Mouse (Mus musculus) forebrain, embryonic 16.5 days (tissue): Measurements from ENCODE around the gene Tmem270. TPM values are rescaled to one million over a fixed set of nuclear protein-coding genes. Genes with fewer than 3 reads are reported as not detected.

Experiments used
- ATAC-seq: fragments of 200-750 bp; cut with Nextera tagmentation; 2 replicates; pipeline ENCODE4 v1.8.0; 2017; ENCODE audit warnings: mild to moderate bottlenecking, moderate library complexity
- H3K27ac ChIP-seq: fragments of 300-500 bp; sonication (generic); 2 replicates; pipeline ENCODE4 v1.5.1; 2014; ENCODE audit warnings: low read length, control low read depth
- H3K27me3 ChIP-seq: fragments of 300-500 bp; sonication (generic); replicated peaks from 2 replicates; pipeline ENCODE4 v1.6.1; 2014; ENCODE audit warnings: low read length; ENCODE audit not compliant: control insufficient read depth, insufficient read depth
- H3K36me3 ChIP-seq: fragments of 300-500 bp; sonication (generic); 2 replicates; pipeline ENCODE4 v1.6.1; 2014; ENCODE audit not compliant: control insufficient read depth, insufficient read depth
- H3K4me1 ChIP-seq: fragments of 300-500 bp; sonication (generic); replicated peaks from 2 replicates; pipeline ENCODE4 v1.6.1; 2014; ENCODE audit warnings: low read length; ENCODE audit not compliant: control insufficient read depth, insufficient read depth
- H3K4me2 ChIP-seq: fragments of 300-500 bp; sonication (generic); 2 replicates; pipeline ENCODE4 v1.6.1; 2014; ENCODE audit warnings: mild to moderate bottlenecking, low read length, control low read depth
- H3K4me3 ChIP-seq: fragments of 300-500 bp; sonication (generic); replicated peaks from 2 replicates; pipeline ENCODE4 v1.5.1; 2014; ENCODE audit warnings: mild to moderate bottlenecking, low read length, control low read depth
- H3K9ac ChIP-seq: fragments of 300-500 bp; sonication (generic); replicated peaks from 2 replicates; pipeline ENCODE4 v1.6.1; 2014; ENCODE audit warnings: low read depth, low read length, control low read depth
- H3K9me3 ChIP-seq: fragments of 300-500 bp; sonication (generic); 2 replicates; pipeline ENCODE4 v1.6.1; 2016; ENCODE audit warnings: low read length; ENCODE audit not compliant: control insufficient read depth
- WGBS: fragments of 180-500 bp; shearing (Covaris S2); extraction: QIAGEN DNeasy Blood & Tissue Kit; methylation state at CpG from one replicate; pipeline ENCODE4 v1.1.7; 2014; 5-methylcytosine and 5-hydroxymethylcytosine counted together
- polyA plus RNA-seq: library from polyadenylated mRNA; unstranded; fragments of >200 nt; fragmentation: Nextera tagmentation; extraction: Ambion mirVana; gene quantifications from 2 replicates; pipeline ENCODE4 v1.2.1, GENCODE M21; 2015

The Tmem270 gene
- polyA plus RNA-seq, 1 experiment from 2014 or later = not detected

DNA sequence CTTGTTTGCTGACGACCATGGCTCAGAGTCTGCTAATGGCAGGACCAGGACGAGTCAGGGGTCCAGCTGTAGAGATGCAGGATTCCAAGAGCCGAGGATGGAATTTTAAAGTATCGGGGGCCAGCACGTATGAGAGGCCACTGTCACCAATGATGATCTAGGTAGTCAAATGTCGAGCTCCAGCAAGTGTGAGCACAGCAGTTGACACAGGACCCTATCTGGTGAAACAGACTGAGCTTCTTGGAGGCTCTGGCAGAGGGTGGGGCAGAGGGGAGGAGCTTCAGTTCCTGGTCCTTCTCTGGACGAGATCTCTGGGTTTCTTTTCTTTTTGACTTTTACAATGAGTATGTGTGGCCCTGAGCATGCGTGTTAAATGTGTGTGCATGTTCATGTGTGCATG, 8.8 kb upstream of the Tmem270 start, which contains the start of gene Cldn13:
Gene Cldn13, minus strand, starts transcription at position 216 of the 400 bp plus-strand sequence.
- no peaks in the 10 kb centered on the region for H3K27me3 ChIP-seq
- WGBS = 82% methylated on average over 8 of the region's 8 CpGs
- H3K4me1 ChIP-seq = no peaks in the 10 kb centered on the region
- H3K9ac ChIP-seq = no peak within 1 kb of the TSS
- H3K9me3 ChIP-seq = no peaks in the 10 kb centered on the region
- no peaks in the 10 kb centered on the region for H3K36me3 ChIP-seq
- H3K4me2 ChIP-seq = no peak within 1 kb of the TSS
- no peak within 1 kb of the TSS for H3K4me3 ChIP-seq
- no peak within 1 kb of the TSS for H3K27ac ChIP-seq
- no peak for ATAC-seq

DNA sequence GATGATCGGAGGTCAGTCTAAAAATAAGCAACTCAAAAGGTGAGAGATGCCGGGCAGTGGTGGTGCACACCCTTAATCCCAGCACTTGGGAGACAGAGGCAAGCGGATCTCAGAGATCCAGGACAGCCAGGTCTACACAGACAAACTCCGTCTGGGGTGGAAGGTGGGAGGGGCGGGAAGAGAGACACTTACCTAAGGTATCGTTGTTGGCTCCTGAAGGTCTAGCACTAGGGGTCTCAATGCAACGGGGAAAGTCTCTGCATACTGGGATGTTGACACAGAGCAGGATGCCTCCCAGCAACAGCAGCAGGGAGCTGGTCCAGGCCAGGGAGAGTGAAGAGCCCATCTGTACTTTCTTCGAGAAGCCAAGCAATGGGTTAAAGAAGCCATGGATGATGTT, 8.0 kb upstream of the Tmem270 start:
- H3K4me3 ChIP-seq = no peak overlapping the region
- no peaks in the 10 kb centered on the region for H3K4me1 ChIP-seq
- no peaks in the 10 kb centered on the region for H3K36me3 ChIP-seq
- H3K27ac ChIP-seq = no peak overlapping the region
- H3K4me2 ChIP-seq = no peak overlapping the region
- no peaks in the 10 kb centered on the region for H3K27me3 ChIP-seq
- no peak overlapping the region for H3K9ac ChIP-seq
- 85% methylated on average over 8 of the region's 8 CpGs for WGBS
- ATAC-seq = no peak
- no peaks in the 10 kb centered on the region for H3K9me3 ChIP-seq

DNA sequence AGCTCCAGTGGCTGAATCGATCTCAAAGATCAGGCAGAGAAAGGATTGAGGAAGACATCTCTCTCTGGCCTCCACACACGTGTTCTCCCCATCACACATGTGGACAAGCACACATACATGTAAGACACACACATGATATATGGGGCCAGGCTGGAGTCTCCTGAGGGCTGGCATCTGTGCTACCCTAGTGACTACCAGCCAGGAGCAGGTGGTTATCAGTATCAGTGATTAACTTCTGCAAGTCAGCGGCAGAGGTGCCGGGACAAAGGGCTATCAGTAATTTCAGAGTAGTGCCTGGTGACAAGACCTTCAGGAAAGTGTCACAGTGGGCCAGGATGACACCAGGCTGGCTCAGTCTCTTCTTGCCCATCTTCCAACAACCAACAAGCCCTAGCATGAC, 7.2 kb upstream of the Tmem270 start:
- H3K27me3 ChIP-seq = no peaks in the 10 kb centered on the region
- H3K4me2 ChIP-seq = no peak overlapping the region
- no peak for ATAC-seq
- 89% methylated on average over 4 of the region's 4 CpGs for WGBS
- no peak overlapping the region for H3K27ac ChIP-seq
- no peaks in the 10 kb centered on the region for H3K36me3 ChIP-seq
- no peak overlapping the region for H3K4me3 ChIP-seq
- H3K9me3 ChIP-seq = no peaks in the 10 kb centered on the region
- H3K9ac ChIP-seq = no peak overlapping the region
- no peaks in the 10 kb centered on the region for H3K4me1 ChIP-seq

DNA sequence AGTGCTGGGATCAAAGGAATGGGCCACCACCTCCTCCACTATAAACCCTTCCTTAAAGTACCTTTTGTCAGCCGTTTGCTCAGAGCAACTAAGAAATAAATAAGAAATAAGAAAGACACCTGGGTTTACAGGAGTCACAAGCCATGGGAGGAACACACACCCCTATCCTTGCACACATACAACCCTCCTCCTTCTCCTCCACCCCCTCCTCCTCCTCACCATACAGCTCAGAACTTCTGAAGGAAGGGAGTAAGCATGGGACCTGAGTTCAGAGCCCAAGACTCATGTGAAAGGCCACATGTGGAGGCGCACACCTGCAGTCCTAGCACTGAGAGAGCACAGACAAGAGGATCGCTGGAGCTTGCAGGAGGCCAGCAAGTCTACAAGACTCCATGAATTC, 6.8 kb upstream of the Tmem270 start:
- no peaks in the 10 kb centered on the region for H3K9me3 ChIP-seq
- no peak overlapping the region for H3K27ac ChIP-seq
- H3K9ac ChIP-seq = no peak overlapping the region
- no peaks in the 10 kb centered on the region for H3K36me3 ChIP-seq
- no peaks in the 10 kb centered on the region for H3K27me3 ChIP-seq
- H3K4me1 ChIP-seq = no peaks in the 10 kb centered on the region
- no peak overlapping the region for H3K4me3 ChIP-seq
- 77% methylated on average over 3 of the region's 3 CpGs for WGBS
- no peak overlapping the region for H3K4me2 ChIP-seq
- ATAC-seq = no peak

DNA sequence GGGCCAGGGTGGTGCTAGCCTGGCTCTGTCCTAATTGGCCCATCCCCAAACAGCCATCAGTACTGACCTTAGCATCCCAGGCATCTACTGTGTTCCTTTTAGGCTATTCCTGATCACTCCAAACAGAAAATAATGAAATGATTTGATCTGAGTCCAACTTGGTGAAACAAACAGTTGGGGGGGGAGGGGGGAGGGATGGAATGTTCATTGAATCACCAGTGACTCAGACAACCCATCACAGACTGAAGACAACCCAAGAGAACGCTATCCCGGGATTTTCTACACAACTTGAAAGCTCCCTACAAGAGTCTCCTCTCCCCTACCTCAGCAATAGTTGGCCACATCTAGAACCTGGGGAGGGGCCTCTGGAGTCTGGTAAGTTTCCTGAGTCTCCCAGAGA, 5.4 kb upstream of the Tmem270 start:
- Histone ChIP-seq H3K27me3 (no peaks in the 10 kb centered on the region), H3K36me3 (no peaks in the 10 kb centered on the region), H3K9me3 (no peaks in the 10 kb centered on the region), H3K9ac (no peak overlapping the region), H3K27ac (no peak overlapping the region), H3K4me3 (no peak overlapping the region), H3K4me2 (no peak overlapping the region), H3K4me1 (0 out of 2 replicates have a peak, but pooled peaks cover 4% of the 10 kb centered on the region)
- ATAC-seq = no peak
- 94% methylated on average over 2 of the region's 2 CpGs for WGBS

DNA sequence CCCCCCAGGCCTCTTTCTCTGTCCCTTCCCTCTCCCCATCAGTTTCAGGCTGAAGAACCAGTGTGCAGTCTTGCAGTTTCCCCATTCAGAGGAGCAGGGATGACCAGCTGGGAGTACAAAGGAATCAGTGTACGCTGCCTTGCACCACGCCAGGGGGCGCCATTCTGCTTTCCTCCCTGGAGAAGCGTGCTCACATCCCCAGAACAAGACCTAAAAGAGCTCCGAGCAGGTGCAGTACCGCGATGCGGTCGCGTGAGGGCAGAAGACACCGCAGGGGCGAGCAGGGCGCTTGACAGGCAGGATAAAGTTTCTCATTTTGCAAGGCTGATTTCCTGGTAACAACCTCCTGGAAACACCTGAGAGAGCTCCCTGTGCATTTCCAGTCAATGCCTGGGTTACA, 602 bp upstream of the Tmem270 start:
- ATAC-seq = peak; percentile 82
- WGBS = under 1% methylated on average over 13 of the region's 13 CpGs

DNA sequence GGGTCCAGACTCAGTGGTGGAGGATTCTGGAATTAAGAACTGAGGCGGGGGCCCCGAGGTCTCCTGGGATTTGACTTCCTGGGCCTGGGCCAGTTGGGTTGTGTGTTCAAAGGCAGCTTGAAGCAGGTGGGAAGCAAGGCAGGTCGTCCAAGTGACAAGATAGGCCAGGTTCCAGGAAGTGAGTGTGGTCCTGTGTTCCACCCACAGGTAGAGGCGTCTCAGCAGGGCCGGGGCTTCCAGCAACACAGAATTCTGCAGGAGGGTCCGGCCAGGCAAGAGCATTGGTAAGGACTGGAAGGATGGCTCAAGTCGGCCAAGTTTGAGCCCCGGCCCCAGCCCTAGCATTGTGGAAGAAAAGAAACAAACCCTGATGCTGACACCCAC, 4.9 kb downstream of the Tmem270 start:
- no peaks in the 10 kb centered on the region for H3K9me3 ChIP-seq
- WGBS = 77% methylated on average over 8 of the region's 8 CpGs
- no peak overlapping the region for H3K4me2 ChIP-seq
- no peak overlapping the region for H3K4me3 ChIP-seq
- H3K27ac ChIP-seq = no peak overlapping the region
- no peak overlapping the region for H3K9ac ChIP-seq
- no peaks in the 10 kb centered on the region for H3K27me3 ChIP-seq
- no peaks in the 10 kb centered on the region for H3K36me3 ChIP-seq
- no peaks in the 10 kb centered on the region for H3K4me1 ChIP-seq
- ATAC-seq = no peak

More for the DNA sequence above, 602 bp upstream of the Tmem270 start:
- Histone ChIP-seq H3K36me3 (no peaks in the 10 kb centered on the region), H3K9ac (no peak overlapping the region), H3K4me2 (no peak overlapping the region), H3K27me3 (no peaks in the 10 kb centered on the region), H3K4me3 (no peak overlapping the region), H3K9me3 (no peaks in the 10 kb centered on the region), H3K27ac (no peak overlapping the region), H3K4me1 (0 out of 2 replicates have a peak, but pooled peaks cover 4% of the 10 kb centered on the region)

DNA sequence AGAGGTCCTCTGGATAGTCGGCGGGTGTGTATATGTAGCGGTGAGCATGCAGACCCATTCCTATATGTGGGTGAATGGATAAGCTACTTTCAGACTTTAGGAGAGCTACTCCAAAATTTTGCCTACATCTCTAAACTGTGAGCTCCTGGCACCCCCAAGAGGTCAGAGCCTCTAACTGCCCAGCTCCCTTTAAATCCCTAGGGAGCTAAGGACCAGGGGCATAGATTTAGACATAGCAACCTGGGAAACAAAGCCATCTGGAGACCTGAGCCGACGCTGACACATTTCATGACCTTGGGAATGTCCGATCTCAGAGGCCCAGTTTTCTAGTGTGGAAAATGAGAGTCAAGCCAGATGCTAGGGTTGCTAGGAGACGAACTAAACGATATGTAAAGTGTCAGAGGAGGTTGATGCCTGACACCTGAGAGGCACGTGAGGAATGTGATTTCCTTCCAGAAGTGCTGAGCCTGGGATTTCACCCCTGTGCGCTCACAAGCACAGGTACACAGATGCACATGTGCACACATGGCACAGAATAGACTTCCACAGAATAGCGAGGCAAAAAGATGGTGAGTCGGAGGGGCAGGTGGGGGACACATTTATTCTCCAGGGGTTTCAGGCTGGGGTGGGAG, 5.4 kb downstream of the Tmem270 start:
- Histone ChIP-seq H3K27me3 (no peaks in the 10 kb centered on the region), H3K27ac (no peak overlapping the region), H3K4me1 (no peaks in the 10 kb centered on the region), H3K9me3 (no peaks in the 10 kb centered on the region), H3K4me2 (no peak overlapping the region), H3K9ac (no peak overlapping the region), H3K4me3 (no peak overlapping the region), H3K36me3 (no peaks in the 10 kb centered on the region)
- peak; percentile 45; the same call in 1 of the 2 replicates for ATAC-seq
- WGBS = 45% methylated on average over 12 of the region's 12 CpGs

DNA sequence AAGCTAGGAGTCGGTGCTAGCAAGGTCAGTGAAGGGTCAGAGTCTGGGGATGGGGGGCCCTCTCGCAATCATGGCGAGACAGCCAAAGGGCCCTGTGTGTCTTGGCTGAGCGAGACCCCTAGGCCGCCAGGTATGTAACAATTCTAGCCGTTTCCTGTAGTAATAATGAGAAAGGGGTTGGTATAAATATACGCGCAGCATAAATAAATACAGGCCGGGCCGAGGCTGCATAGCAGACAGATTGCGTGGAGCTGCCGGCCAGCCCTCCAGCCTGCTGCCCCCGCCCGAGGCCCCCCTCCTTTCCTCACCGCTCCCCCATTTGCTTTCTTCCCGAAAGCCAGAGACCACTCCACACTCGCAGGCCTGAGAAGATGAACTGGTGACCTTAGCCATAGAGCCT, 8.9 kb downstream of the Tmem270 start:
- ATAC-seq = no peak
- Histone ChIP-seq H3K4me2 (no peak overlapping the region), H3K9ac (no peak overlapping the region), H3K4me3 (no peak overlapping the region), H3K27ac (no peak overlapping the region), H3K4me1 (no peaks in the 10 kb centered on the region), H3K9me3 (no peaks in the 10 kb centered on the region), H3K27me3 (no peaks in the 10 kb centered on the region), H3K36me3 (no peaks in the 10 kb centered on the region)
- WGBS = 82% methylated on average over 17 of the region's 17 CpGs

DNA sequence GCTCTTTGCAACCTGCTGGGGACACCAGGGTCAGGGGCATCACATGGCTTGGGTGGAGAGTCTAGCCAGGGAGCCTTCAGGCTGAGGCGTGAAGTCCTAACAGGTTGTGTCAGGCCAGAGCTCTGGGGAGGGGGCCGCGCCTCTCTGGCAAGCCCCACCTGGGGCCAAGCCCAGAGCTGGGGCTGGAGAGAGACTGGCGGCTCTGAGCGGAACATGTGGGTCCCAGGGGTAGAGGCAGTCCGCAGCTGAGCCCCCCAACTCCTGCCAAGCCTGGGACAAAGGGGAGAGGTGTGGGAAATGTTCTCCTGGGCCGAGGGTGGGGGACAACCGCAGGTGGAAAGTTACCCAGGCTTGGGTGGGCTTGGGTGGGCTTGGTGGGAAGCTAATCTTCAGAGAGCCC, 9.6 kb downstream of the Tmem270 start:
- 85% methylated on average over 8 of the region's 8 CpGs for WGBS
- H3K27me3 ChIP-seq = no peaks in the 10 kb centered on the region

More for the DNA sequence above, 9.6 kb downstream of the Tmem270 start:
- Histone ChIP-seq H3K4me2 (no peak overlapping the region), H3K36me3 (no peaks in the 10 kb centered on the region), H3K27ac (no peak overlapping the region), H3K4me3 (no peak overlapping the region), H3K4me1 (no peaks in the 10 kb centered on the region), H3K9ac (no peak overlapping the region), H3K9me3 (no peaks in the 10 kb centered on the region)
- ATAC-seq = no peak
